Mouse (Mus musculus) thymus, postnatal 10 days (tissue): ENCODE measurements around the gene Dctn5.

Experiments
- DNase-seq, 2 experiments: peaks; one replicate each; pipeline ENCODE4 v3.0.0; 2021; ENCODE audit warnings: low spot score in 2 of 2

Dctn5 gene

GRCm38 (mm10) chr7:122160037-122160436, 27.2 kb downstream of the Dctn5 start:
- peak in 1 of 2 experiments; percentile 16 for DNase-seq

- DNase-seq, result no peak
Measured at GRCm38 (mm10) chr7:122163766-122164165, 30.9 kb downstream of the Dctn5 start.

DNA sequence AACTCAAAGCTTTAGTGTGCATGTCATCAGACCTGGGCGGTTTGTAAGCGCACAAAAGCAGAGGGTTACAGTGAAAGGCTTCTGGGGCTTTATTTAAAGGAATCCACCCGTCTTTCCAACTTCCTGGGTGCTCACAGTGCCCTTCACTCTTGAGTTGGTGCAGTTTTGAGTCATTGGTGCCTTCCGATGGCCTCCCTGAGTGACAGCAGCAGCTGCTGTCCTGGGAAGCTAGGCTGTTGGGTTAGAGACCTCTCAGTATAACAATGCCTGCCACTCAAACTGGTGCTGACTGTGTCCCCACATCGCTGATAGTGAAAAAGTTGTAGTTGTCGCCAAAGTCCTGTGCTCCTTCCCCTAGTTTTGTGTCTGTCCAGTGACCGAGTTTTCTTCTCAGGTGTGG, 34.4 kb downstream of the Dctn5 start:
- DNase-seq, result no peak

GRCm38 (mm10) chr7:122170705-122171104, 37.9 kb downstream of the Dctn5 start:
- DNase-seq, result no peak

GRCm38 (mm10) chr7:122171613-122172012, 38.8 kb downstream of the Dctn5 start:
- DNase-seq, result no peak

- no peak for DNase-seq
Measured at GRCm38 (mm10) chr7:122180720-122181119, 47.9 kb downstream of the Dctn5 start.

DNA sequence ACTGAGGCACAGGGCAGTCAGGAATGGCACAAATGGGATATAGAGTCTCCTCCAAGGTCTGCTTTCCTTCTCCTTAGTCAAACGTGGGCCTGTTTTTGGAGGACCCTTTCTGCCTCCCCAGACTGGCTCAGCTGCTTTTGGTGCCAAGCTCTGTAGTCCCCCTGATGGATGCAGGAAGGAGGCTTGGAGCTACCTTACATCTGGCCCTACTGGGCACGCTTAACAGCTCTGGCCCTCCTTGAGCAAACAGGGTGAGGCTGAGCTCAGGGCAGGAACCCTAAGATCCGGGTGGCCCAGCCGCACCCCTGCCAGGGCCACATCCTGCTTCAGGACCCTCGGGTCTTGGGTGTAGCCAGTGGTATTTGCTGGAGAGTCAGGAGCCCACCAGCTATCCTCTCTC, 51.7 kb downstream of the Dctn5 start:
- DNase-seq, result no peak

DNA sequence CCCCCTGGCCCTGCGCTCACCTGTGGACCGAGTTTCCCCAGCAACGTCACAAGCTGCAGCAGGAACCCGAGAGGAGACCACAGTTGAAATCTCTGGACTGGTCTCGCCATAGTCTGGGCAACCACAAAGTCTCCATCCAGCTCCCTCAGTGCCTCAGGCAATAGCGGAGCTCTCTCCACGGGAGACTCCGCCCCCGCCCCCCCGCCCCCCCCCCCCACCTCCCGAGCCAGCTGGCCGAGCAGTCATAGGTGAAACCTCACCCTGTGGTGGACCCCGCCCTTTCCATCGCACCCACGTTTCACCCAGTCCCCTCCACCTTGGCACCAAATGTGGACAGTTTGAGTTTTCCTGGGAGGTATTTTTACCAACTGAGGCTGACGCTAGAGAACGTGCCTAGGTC, 53.2 kb downstream of the Dctn5 start, which contains the start of gene Ern2:
Gene Ern2 (minus strand): TSS at position 165 of the 400 bp plus-strand sequence.
- no peak for DNase-seq

DNA sequence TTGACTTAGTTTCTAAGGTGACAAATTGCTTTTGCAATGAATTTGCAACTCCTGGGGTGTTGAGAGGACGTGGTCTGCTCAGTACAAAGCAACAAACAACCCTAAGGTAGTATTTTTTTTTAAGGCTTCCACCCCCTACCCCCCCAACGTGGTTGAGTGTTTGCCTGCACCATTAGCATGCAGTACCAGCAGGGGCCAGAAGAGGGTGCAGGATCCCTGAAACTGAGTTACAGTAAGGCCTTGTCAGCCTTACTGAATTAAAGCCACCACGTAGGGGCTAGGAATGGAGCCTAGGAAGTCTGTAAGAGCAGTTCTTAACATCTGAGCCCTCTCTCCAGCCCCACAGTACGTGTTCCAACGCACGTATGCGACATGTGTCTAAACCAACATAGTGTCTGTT, 56.6 kb downstream of the Dctn5 start:
- peak in 1 of 2 experiments; percentile 62 for DNase-seq

DNA sequence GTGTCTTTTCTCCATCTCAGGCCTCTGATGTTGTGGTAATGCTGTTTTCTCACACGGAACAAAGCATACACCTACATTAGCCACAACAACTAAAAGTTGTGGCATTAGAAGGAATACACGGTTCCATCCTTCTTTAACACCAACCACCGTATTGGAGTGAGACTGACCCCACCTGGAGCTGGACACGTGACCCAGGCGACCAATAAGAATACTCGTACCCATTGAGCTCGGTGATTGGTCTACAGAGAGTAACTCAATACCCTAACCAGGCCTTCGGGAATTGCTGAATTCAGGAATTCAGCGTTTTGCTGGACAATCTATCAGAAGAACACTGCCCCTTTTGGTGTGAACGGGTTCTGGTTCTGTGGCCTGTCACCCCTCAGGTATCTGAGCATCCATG, 58.3 kb downstream of the Dctn5 start:
- DNase-seq, result no peak

DNA sequence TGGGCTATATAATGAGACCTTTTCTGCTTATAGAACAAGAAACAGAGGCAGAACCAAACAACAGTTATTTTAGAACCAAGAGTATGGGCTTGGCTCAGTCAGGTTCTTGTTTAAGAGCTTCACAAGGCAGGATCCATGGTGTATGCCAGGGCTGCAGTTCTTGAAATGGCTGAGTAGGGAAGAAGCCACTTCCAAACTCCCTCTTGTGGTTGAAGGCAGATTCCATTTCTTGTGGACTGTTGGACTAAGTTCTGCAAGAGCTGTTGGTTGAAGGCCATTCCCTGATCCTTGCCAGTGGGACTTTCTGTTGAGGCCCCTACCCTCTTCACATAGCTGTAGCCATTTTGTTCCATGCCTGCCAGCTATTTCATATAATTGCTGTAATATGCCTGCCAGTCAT, 61.1 kb downstream of the Dctn5 start:
- no peak for DNase-seq

DNA sequence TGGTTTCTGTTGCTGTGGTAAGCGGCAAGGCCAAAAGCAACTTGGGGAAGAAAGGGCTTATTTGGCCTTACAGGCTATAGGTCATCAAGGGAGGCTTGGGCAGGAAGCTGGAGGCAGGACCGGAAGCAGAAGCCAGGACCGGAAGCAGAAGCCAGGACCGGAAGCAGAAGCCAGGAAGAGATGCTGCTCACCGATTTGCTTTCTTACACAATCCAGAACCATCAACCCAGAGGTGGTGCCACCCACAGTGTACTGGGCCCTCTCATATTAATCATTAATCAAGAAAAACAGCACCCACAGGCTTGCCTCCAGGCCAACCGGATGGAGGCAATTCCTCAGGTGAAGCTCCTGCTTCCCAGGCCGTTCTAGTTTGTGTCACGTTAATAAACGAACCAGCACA, 63.9 kb downstream of the Dctn5 start:
- DNase-seq, result no peak

GRCm38 (mm10) chr7:122197306-122197705, 64.5 kb downstream of the Dctn5 start:
- DNase-seq, result peak; percentile 19 to 67
